Comparison of ENCODE assay signal across 8 mouse cellular contexts in genomic region chr6:136620361-136621139, GRCm38 (mm10). TPM values are rescaled to one million over a fixed set of nuclear protein-coding genes. Genes with fewer than 3 reads are reported as not detected.
A peak's percentile ranks its signal among the peaks of the same experiment; 100 is the strongest.
DNase-seq lines count a peak whose midpoint lies in the region; ATAC-seq lines count a peak whose summit lies in the region.

No protein-coding gene starts in this region.

- no peaks in the 10 kb centered on the region for H3K9me3 ChIP-seq in lung, embryonic 16.5 days (ENCODE audit: control insufficient read depth, low read length)

- peak overlapping the region; percentile 40 for H3K4me2 ChIP-seq in lung, embryonic 16.5 days (ENCODE audit: low read depth, low read length)

- peak overlapping the region; percentile 51 for H3K9ac ChIP-seq in lung, embryonic 16.5 days (ENCODE audit: low read length)

- ATAC-seq in hematopoietic stem cell, adult 5-6 weeks (replicated peaks in 1 of 2; ENCODE audit: insufficient read depth in 1 of 2, low FRiP score in 2 of 2, low TSS enrichment in 1 of 2, low read depth in 1 of 2, poor library complexity in 2 of 2, severe bottlenecking in 2 of 2), result peak; percentile 69 to 81
- peak; percentile 72 for ATAC-seq in lung, embryonic 16.5 days (ENCODE audit: low read depth)

- DNase-seq in Muller cell, postnatal 12 days (ENCODE audit: inconsistent ontology term), result peak; percentile 50
- peak; percentile 79 for DNase-seq in cerebellum, adult 9-10 months
- peak; percentile 88 for DNase-seq in forelimb bud, embryonic 11.5 days (ENCODE audit: low read depth, low spot score)
- DNase-seq in layer of hippocampus, adult 9-10 months (ENCODE audit: low spot score), result peak; percentile 68
- DNase-seq in right cerebral cortex, adult 2 months (ENCODE audit: low spot score in 2 of 2), result peak; percentile 89
- peak; percentile 45 for DNase-seq in urinary bladder, adult 2 months (ENCODE audit: low spot score)

- no peak overlapping the region for H3K27ac ChIP-seq in lung, embryonic 16.5 days (ENCODE audit: low read length)

- WGBS in lung, embryonic 16.5 days, result 27% methylated on average over 17 of the region's 17 CpGs

- H3K36me3 ChIP-seq in lung, embryonic 16.5 days (ENCODE audit: control insufficient read depth, insufficient read depth, low read length), result no peaks in the 10 kb centered on the region

- no peaks in the 10 kb centered on the region for H3K27me3 ChIP-seq in lung, embryonic 16.5 days (ENCODE audit: control insufficient read depth, insufficient read depth, low read depth, low read length)

- 0 out of 2 replicates have a peak, but pooled peaks cover 3% of the 10 kb centered on the region for H3K4me1 ChIP-seq in lung, embryonic 16.5 days (replicated peaks; ENCODE audit: control insufficient read depth, insufficient read depth, low read length)

- peak overlapping the region; percentile 12; the same call in 1 of the 2 replicates for H3K4me3 ChIP-seq in lung, embryonic 16.5 days (ENCODE audit: low read length)

RNA-seq across cellular contexts. Expression of gene Plbd1, which starts 41.2 kb away (rescaled TPM):
- total RNA-seq in hematopoietic stem cell, adult 5-6 weeks (2017), result 13.3 and 38.4 TPM in 2 replicates
- 5.8 TPM in 2 replicates for polyA plus RNA-seq in lung, embryonic 16.5 days (2015; fragmentation: Nextera tagmentation; extraction: Ambion mirVana)
- 14.3 and 15.9 TPM in 2 replicates for polyA plus RNA-seq in urinary bladder, adult 2 months (2012; rRNA removed)
